Mouse (Mus musculus) embryo, embryonic 10 days (tissue): Measurements from ENCODE around the gene Adgrb3.

Experiments
- DNase-seq: peaks from one replicate; pipeline ENCODE4 v3.0.0-alpha.2; 2015; ENCODE audit warnings: low spot score

The Adgrb3 gene

DNA sequence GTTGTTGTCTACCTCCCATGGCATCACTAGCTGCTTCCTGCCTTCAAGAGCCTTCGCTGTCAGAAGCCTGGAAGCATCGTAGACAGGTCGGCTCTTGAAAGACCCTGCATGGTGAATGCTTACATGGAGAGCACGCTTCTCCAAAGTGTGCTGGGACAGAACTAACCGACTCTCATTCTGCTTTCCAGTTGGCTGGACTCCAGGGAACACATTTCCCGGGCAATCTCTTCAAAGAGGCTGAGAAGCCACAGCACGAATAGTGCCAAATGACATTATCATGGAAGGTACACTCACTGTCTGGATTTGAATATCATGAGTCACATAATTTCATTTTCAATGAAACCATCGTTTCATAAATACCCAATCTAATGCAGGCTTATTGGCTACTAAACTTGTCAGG, 548.0 kb downstream of the Adgrb3 start:
- DNase-seq, result no peak

- no peak for DNase-seq
These were observed 578.9 kb downstream of the Adgrb3 start for GRCm38 (mm10) chr1:25250562-25250961.

- DNase-seq, result no peak
These were observed 587.1 kb downstream of the Adgrb3 start for GRCm38 (mm10) chr1:25242436-25242835.

DNA sequence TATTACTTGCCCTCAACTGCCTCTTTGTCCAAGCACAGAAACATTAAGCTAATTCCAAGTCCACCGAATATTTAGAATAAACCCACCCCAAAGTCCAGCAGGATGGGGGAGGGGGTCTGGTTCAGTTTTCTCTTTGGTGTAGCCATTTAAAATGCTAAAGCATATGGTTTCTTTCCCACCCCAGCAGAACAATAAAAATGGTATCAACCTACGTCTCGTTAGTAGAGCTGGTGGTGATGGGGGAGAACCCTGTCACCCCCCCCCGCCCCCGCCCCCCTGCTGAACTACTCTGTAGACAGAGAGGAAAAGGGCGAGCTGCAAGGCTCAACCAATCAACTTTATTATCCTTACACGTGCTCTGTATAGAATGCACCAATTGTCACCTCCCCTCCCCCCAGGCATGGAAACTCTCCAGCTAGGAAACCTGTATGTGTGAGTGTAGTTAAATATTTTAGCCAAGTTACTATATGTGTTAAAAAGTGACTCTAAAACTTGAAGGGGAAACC, 600.2 kb downstream of the Adgrb3 start:
- no peak for DNase-seq

DNA sequence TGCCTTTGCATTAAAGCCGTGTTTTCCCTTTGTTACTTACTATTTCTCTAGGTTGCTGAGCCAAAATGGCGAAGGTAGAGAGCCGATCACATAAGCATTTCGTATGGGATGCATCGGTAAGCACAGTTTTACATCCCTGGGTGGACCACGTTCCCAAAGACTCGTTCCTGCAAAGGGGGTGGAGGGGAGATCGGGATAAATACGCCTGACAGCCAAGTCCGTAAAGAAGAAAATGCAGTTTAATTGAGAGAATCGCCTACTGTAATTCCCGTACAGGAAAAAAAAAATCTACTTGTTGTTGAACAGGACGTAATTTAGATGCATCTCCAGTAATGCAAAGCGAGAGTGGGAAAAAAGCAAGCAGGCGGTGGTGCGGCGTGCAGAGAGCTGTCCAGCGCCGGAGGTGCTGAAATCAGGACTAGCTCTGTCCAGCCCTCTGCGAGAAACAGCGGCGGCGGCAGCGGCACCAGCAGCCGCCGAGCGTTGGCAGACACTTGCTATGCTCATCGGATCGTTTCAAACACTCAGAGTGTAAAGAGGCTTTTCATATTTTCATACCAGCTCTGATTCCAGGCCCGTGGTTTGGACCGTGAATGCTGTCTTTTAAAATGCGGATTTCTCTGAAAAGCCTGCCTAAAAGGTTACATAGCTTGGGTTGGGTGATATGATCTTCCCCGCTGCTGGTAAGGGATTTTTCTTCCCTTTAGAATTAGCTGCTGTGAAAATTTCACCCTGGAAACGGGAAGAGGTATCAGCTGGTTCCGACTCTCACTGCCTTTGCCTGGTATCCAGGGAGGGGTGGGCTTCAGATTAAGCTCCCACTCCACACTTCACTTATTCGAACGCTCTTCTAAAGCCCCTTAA, 600.9 kb downstream of the Adgrb3 start:
- DNase-seq, result peak; percentile 88

- DNase-seq, result no peak
These were observed 601.6 kb downstream of the Adgrb3 start for GRCm38 (mm10) chr1:25227880-25228279.

GRCm38 (mm10) chr1:25204636-25205035, 624.9 kb downstream of the Adgrb3 start:
- DNase-seq, result peak; percentile 14

DNA sequence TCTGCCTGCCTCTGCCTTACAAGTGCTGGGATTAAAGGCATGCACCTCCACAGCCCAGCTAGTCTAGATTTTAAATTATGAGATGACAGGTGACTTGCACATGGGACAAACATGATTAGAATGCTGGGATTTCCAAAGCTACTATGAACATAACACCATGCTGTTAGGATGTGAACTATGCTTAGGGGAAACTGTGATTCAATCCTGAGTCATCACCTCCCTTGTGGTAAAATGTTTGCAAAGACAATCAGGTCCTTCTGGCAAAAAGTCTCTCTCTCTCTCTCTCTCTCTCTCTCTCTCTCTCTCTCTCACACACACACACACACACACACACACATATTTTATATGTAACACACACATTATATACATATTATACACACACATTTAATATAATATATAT, 630.1 kb downstream of the Adgrb3 start:
- DNase-seq, result no peak

DNA sequence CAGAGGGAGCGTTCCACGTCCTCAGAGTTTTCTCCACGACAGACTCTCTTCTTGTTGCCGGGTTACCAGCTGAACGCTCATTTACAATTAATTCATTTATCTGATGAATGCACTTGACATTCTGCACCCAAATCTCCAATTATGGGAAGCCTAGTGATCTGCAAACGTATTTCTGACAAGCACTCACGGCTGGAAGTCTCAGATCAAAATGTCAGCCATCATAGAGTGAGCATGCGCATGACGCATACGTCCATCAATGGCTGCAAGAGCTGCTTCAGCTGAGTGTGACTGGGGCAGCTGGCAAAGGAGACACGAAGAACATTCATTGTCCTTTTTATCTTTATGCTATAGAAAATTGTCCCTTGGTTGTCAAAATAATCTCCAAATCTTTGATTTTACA, 637.5 kb downstream of the Adgrb3 start:
- DNase-seq, result no peak

GRCm38 (mm10) chr1:25189261-25189660, 640.2 kb downstream of the Adgrb3 start:
- DNase-seq, result peak; percentile 25

- DNase-seq, result no peak
These were observed 643.6 kb downstream of the Adgrb3 start for GRCm38 (mm10) chr1:25185909-25186308.

GRCm38 (mm10) chr1:25181881-25182280, 647.6 kb downstream of the Adgrb3 start:
- DNase-seq, result no peak

- no peak for DNase-seq
These were observed 648.9 kb downstream of the Adgrb3 start for GRCm38 (mm10) chr1:25180615-25181014.

- DNase-seq, result no peak
These were observed 649.5 kb downstream of the Adgrb3 start for GRCm38 (mm10) chr1:25179860-25180582.

DNA sequence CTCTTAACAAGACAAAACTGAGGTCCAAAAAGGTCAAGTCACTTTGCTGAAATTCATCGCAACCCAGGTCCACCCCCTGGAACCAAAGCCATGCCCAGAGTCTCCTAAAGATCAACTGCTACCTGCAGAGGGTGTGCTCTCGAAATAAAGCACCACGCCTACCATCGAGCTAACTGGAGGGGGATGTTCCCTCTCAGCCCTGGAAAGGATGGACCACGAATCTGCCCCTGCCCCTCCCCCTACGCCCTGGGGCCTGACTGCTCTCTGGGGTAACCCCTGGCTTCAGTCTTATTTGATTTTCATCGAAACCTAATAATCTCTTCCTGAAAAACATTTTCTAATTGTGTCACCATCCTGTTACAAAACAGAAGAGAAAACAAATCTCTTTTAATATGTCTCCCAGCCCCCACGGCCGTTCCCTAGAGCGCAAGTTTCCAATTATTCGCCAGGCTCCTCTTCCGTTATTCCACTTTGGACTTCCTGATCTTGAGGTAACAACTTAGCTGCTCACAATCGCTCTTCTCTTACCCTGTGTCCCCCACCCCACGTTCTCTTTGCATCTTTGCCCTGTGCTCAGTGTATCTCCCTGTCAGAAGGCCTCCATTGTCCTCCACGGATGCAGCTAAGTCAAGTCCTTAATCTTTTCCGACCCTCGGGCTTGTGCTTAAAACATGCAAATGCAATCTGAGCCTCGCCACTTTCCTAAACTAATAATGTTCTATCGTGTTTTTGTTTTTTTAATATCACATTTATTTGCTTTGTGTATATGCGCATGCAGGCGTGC, 651.0 kb downstream of the Adgrb3 start:
- peak; percentile 7 for DNase-seq

- DNase-seq, result no peak
These were observed 662.4 kb downstream of the Adgrb3 start for GRCm38 (mm10) chr1:25167120-25167519.

GRCm38 (mm10) chr1:25166036-25166796, 663.3 kb downstream of the Adgrb3 start:
- DNase-seq, result no peak

- DNase-seq, result no peak
These were observed 665.9 kb downstream of the Adgrb3 start for GRCm38 (mm10) chr1:25163561-25163960.

DNA sequence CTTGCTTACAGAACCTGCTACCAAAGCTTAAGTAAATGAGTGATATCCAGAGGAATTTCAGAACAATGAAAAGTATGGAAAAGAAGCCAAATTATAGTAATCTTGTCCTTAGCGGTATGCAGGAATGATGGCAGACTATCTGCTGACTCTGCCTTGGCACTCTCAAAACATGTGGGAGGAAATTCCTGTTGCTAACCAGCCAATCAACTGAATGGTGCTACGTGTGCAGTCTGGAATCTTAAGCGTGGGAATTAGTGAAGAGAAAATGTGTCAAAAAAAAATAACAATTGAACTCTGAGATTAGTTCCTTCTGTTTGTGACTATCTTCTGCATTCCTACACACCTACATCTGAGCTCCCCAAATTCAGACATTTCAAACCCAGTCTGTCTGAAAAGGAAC, 683.3 kb downstream of the Adgrb3 start:
- DNase-seq, result no peak

GRCm38 (mm10) chr1:25132150-25132824, 697.2 kb downstream of the Adgrb3 start:
- DNase-seq, result no peak

DNA sequence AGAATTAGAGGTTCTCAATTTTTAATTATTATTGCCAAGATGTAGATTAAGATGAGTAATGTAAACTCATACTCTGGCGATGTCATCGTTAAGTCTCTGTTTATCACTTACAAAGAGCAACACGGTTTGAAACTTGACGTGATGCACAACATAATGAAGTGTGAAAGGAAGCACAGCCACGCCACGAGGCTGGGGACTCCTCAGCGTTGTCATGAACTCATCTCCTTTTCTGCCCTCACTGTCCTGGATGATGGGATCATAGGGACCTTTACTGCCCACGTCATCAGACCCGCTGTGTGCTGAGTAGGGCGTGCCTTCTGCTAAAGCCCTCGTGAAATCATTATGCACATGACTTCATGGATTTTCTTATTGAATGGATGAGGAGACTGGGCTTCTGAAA, 714.0 kb downstream of the Adgrb3 start:
- no peak for DNase-seq
